Mouse (Mus musculus): Measurements from ENCODE around the gene Add2. TPM values are rescaled to one million over a fixed set of nuclear protein-coding genes. Genes with fewer than 3 reads are reported as not detected.
"Not testable (repeated sequence)": the region's sequence is repeated elsewhere in the genome, so short reads cannot be mapped to it uniquely, and the experiment has no call there.

The Add2 gene
- 1.7 and 2.2 TPM in 2 replicates for polyA plus RNA-seq (2015; fragmentation: Nextera tagmentation; extraction: Ambion mirVana)

- Histone ChIP-seq H3K4me2 (ENCODE audit: low read depth, low read length) (peak within 1 kb of the TSS; percentile 93), H3K4me1 (ENCODE audit: control insufficient read depth, insufficient read depth, low read length) (peaks cover 6% of the 10 kb centered on the region), H3K9ac (ENCODE audit: low read length) (peak within 1 kb of the TSS; percentile 62), H3K9me3 (replicated peaks; ENCODE audit: control insufficient read depth, low read length) (no peaks in the 10 kb centered on the region), H3K27ac (ENCODE audit: low read length) (no peak within 1 kb of the TSS), H3K36me3 (ENCODE audit: control insufficient read depth, insufficient read depth) (no peaks in the 10 kb centered on the region), H3K4me3 (ENCODE audit: low read length) (peak within 1 kb of the TSS; percentile 58), H3K27me3 (ENCODE audit: control insufficient read depth, insufficient read depth, low read length) (peaks cover 42% of the 10 kb centered on the region)
- 3% methylated on average over 56 of the region's 56 CpGs for WGBS
- ATAC-seq (replicated peaks; ENCODE audit: extremely low read depth, insufficient read depth, low FRiP score): 0 out of 2 replicates have a peak, but pooled peaks have one; percentile 49
These were observed at the start of gene Add2 for GRCm38 (mm10) chr6:86028601-86029322. TSS of gene Add2 (plus strand) at chr6:86028681.

GRCm38 (mm10) chr6:85978736-85979135, 49.7 kb upstream of the Add2 start:
- ATAC-seq (replicated peaks; ENCODE audit: extremely low read depth, insufficient read depth, low FRiP score): not testable (repeated sequence)

GRCm38 (mm10) chr6:85984351-85984750, 44.1 kb upstream of the Add2 start:
- ATAC-seq (replicated peaks; ENCODE audit: extremely low read depth, insufficient read depth, low FRiP score): no peak

More at GRCm38 (mm10) chr6:85978736-85979135, 49.7 kb upstream of the Add2 start:
- H3K27ac ChIP-seq (ENCODE audit: low read length); H3K27me3 ChIP-seq (ENCODE audit: control insufficient read depth, insufficient read depth, low read length); H3K4me2 ChIP-seq (ENCODE audit: low read depth, low read length); H3K9ac ChIP-seq (ENCODE audit: low read length); H3K4me3 ChIP-seq (ENCODE audit: low read length); H3K4me1 ChIP-seq (ENCODE audit: control insufficient read depth, insufficient read depth, low read length); H3K9me3 ChIP-seq (replicated peaks; ENCODE audit: control insufficient read depth, low read length); H3K36me3 ChIP-seq (ENCODE audit: control insufficient read depth, insufficient read depth): not testable (repeated sequence)
- WGBS: 65% methylated on average over 4 of the region's 4 CpGs

GRCm38 (mm10) chr6:85989570-85989969, 38.9 kb upstream of the Add2 start:
- not testable (repeated sequence) for H3K4me1 ChIP-seq (ENCODE audit: control insufficient read depth, insufficient read depth, low read length); ATAC-seq (replicated peaks; ENCODE audit: extremely low read depth, insufficient read depth, low FRiP score); H3K36me3 ChIP-seq (ENCODE audit: control insufficient read depth, insufficient read depth); H3K9me3 ChIP-seq (replicated peaks; ENCODE audit: control insufficient read depth, low read length); H3K27me3 ChIP-seq (ENCODE audit: control insufficient read depth, insufficient read depth, low read length); H3K9ac ChIP-seq (ENCODE audit: low read length); H3K4me3 ChIP-seq (ENCODE audit: low read length); H3K27ac ChIP-seq (ENCODE audit: low read length); H3K4me2 ChIP-seq (ENCODE audit: low read depth, low read length)
- 67% methylated on average over 5 of the region's 5 CpGs for WGBS

More at GRCm38 (mm10) chr6:85984351-85984750, 44.1 kb upstream of the Add2 start:
- Histone ChIP-seq H3K4me1 (ENCODE audit: control insufficient read depth, insufficient read depth, low read length) (no peaks in the 10 kb centered on the region), H3K36me3 (ENCODE audit: control insufficient read depth, insufficient read depth) (no peaks in the 10 kb centered on the region), H3K4me3 (ENCODE audit: low read length) (no peak overlapping the region), H3K27ac (ENCODE audit: low read length) (no peak overlapping the region), H3K4me2 (ENCODE audit: low read depth, low read length) (no peak overlapping the region), H3K27me3 (ENCODE audit: control insufficient read depth, insufficient read depth, low read length) (no peaks in the 10 kb centered on the region), H3K9ac (ENCODE audit: low read length) (no peak overlapping the region), H3K9me3 (replicated peaks; ENCODE audit: control insufficient read depth, low read length) (no peaks in the 10 kb centered on the region)
- WGBS: 74% methylated on average over 8 of the region's 8 CpGs

GRCm38 (mm10) chr6:85990774-85991173, 37.7 kb upstream of the Add2 start:
- H3K27me3 ChIP-seq (ENCODE audit: control insufficient read depth, insufficient read depth, low read length); H3K4me3 ChIP-seq (ENCODE audit: low read length); ATAC-seq (replicated peaks; ENCODE audit: extremely low read depth, insufficient read depth, low FRiP score); H3K4me2 ChIP-seq (ENCODE audit: low read depth, low read length); H3K4me1 ChIP-seq (ENCODE audit: control insufficient read depth, insufficient read depth, low read length); H3K9me3 ChIP-seq (replicated peaks; ENCODE audit: control insufficient read depth, low read length); H3K36me3 ChIP-seq (ENCODE audit: control insufficient read depth, insufficient read depth); H3K9ac ChIP-seq (ENCODE audit: low read length); H3K27ac ChIP-seq (ENCODE audit: low read length): not testable (repeated sequence)
- 86% methylated on average over 5 of the region's 5 CpGs for WGBS

GRCm38 (mm10) chr6:86003405-86003925, 25.0 kb upstream of the Add2 start:
- H3K27ac ChIP-seq (ENCODE audit: low read length): no peak overlapping the region
- no peak overlapping the region for H3K4me2 ChIP-seq (ENCODE audit: low read depth, low read length)
- ATAC-seq (replicated peaks; ENCODE audit: extremely low read depth, insufficient read depth, low FRiP score): no peak
- H3K9ac ChIP-seq (ENCODE audit: low read length): no peak overlapping the region
- no peaks in the 10 kb centered on the region for H3K27me3 ChIP-seq (ENCODE audit: control insufficient read depth, insufficient read depth, low read length)
- peaks cover 5% of the 10 kb centered on the region; the same call in 1 of the 2 replicates for H3K4me1 ChIP-seq (ENCODE audit: control insufficient read depth, insufficient read depth, low read length)
- WGBS: 73% methylated on average over 18 of the region's 18 CpGs
- H3K4me3 ChIP-seq (ENCODE audit: low read length): no peak overlapping the region
- H3K9me3 ChIP-seq (replicated peaks; ENCODE audit: control insufficient read depth, low read length): no peaks in the 10 kb centered on the region; the same call in 1 of the 2 replicates
- no peaks in the 10 kb centered on the region for H3K36me3 ChIP-seq (ENCODE audit: control insufficient read depth, insufficient read depth)

- H3K4me3 ChIP-seq (ENCODE audit: low read length): peak overlapping the region; percentile 26
- H3K9me3 ChIP-seq (replicated peaks; ENCODE audit: control insufficient read depth, low read length): no peaks in the 10 kb centered on the region; the same call in 1 of the 2 replicates
- no peak overlapping the region for H3K27ac ChIP-seq (ENCODE audit: low read length)
- H3K27me3 ChIP-seq (ENCODE audit: control insufficient read depth, insufficient read depth, low read length): no peaks in the 10 kb centered on the region
- peak; percentile 79 for ATAC-seq (replicated peaks; ENCODE audit: extremely low read depth, insufficient read depth, low FRiP score)
- H3K9ac ChIP-seq (ENCODE audit: low read length): peak overlapping the region; percentile 42
- H3K36me3 ChIP-seq (ENCODE audit: control insufficient read depth, insufficient read depth): no peaks in the 10 kb centered on the region
- H3K4me1 ChIP-seq (ENCODE audit: control insufficient read depth, insufficient read depth, low read length): peaks cover 5% of the 10 kb centered on the region; the same call in 1 of the 2 replicates
- H3K4me2 ChIP-seq (ENCODE audit: low read depth, low read length): peak overlapping the region; percentile 63
- WGBS: 9% methylated on average over 18 of the region's 18 CpGs
These were observed 24.0 kb upstream of the Add2 start for GRCm38 (mm10) chr6:86004271-86005148.

- Histone ChIP-seq H3K4me2 (ENCODE audit: low read depth, low read length) (no peak overlapping the region), H3K27ac (ENCODE audit: low read length) (no peak overlapping the region), H3K9ac (ENCODE audit: low read length) (no peak overlapping the region), H3K9me3 (replicated peaks; ENCODE audit: control insufficient read depth, low read length) (no peaks in the 10 kb centered on the region; the same call in 1 of the 2 replicates), H3K27me3 (ENCODE audit: control insufficient read depth, insufficient read depth, low read length) (no peaks in the 10 kb centered on the region; the same call in 1 of the 2 replicates), H3K4me1 (ENCODE audit: control insufficient read depth, insufficient read depth, low read length) (no peaks in the 10 kb centered on the region), H3K4me3 (ENCODE audit: low read length) (no peak overlapping the region), H3K36me3 (ENCODE audit: control insufficient read depth, insufficient read depth) (no peaks in the 10 kb centered on the region)
- ATAC-seq (replicated peaks; ENCODE audit: extremely low read depth, insufficient read depth, low FRiP score): no peak
- WGBS: 34% methylated on average over 4 of the region's 4 CpGs
These were observed 18.5 kb upstream of the Add2 start for GRCm38 (mm10) chr6:86009980-86010379.
